Mouse (Mus musculus): ENCODE data around the gene Nog. TPM values are rescaled to one million over a fixed set of nuclear protein-coding genes. Genes with fewer than 3 reads are reported as not detected.

The Nog gene
- polyA plus RNA-seq, 1 experiment from 2014 or later = 2.9 TPM

DNA sequence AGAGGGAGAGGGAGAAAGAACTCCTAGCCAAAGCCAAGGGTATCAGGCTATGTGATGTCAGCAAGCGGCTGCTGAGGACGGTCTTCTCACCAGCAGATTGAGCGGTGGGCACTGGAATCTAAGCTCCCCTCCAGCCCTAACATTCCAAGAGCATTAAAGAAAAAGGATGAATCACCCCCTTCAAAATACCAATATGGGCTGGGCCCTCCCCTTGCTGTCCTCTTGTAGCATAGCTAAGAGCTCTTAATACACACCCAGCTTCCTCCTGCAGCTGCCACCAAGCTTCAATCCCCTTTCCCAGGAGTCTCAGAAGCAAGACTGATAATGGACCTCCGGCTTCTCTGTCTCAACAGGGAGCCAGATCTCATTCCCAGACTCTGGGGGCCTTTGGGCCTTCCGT is 4.6 kb downstream of the Nog start:
- peaks cover 64% of the 10 kb centered on the region for H3K27me3 ChIP-seq (replicated peaks; ENCODE audit: control insufficient read depth, insufficient read depth, low read length)
- H3K4me3 ChIP-seq (ENCODE audit: low read depth, low read length) = no peak overlapping the region
- no peaks in the 10 kb centered on the region for H3K9me3 ChIP-seq (ENCODE audit: control insufficient read depth)
- H3K9ac ChIP-seq (ENCODE audit: low read depth, low read length) = no peak overlapping the region
- no peak for ATAC-seq
- H3K4me1 ChIP-seq (replicated peaks; ENCODE audit: control insufficient read depth, insufficient read depth, low read length) = no peaks in the 10 kb centered on the region
- no peak for TF ChIP-seq CTCF (IDR thresholded peaks at IDR 0.05; ENCODE audit: low read depth)
- H3K36me3 ChIP-seq (ENCODE audit: control insufficient read depth, insufficient read depth) = no peaks in the 10 kb centered on the region
- 50% methylated on average over 5 of the region's 5 CpGs for WGBS
- peak overlapping the region; percentile 60; the same call in 1 of the 2 replicates for H3K4me2 ChIP-seq (replicated peaks; ENCODE audit: low read depth)
- H3K27ac ChIP-seq (ENCODE audit: low read depth, low read length) = no peak overlapping the region

GRCm38 (mm10) chr11:89269809-89270361 is 32.2 kb downstream of the Nog start:
- Histone ChIP-seq H3K27ac (ENCODE audit: low read depth, low read length) (no peak overlapping the region), H3K27me3 (replicated peaks; ENCODE audit: control insufficient read depth, insufficient read depth, low read length) (no peaks in the 10 kb centered on the region), H3K4me2 (replicated peaks; ENCODE audit: low read depth) (no peak overlapping the region), H3K9ac (ENCODE audit: low read depth, low read length) (no peak overlapping the region), H3K9me3 (ENCODE audit: control insufficient read depth) (no peaks in the 10 kb centered on the region), H3K4me3 (ENCODE audit: low read depth, low read length) (no peak overlapping the region), H3K36me3 (ENCODE audit: control insufficient read depth, insufficient read depth) (no peaks in the 10 kb centered on the region), H3K4me1 (replicated peaks; ENCODE audit: control insufficient read depth, insufficient read depth, low read length) (no peaks in the 10 kb centered on the region)
- no peak for ATAC-seq
- no peak for TF ChIP-seq CTCF (IDR thresholded peaks at IDR 0.05; ENCODE audit: low read depth)
- 71% methylated on average over 13 of the region's 13 CpGs for WGBS

GRCm38 (mm10) chr11:89267520-89267919 is 34.6 kb downstream of the Nog start:
- no peak overlapping the region for H3K4me3 ChIP-seq (ENCODE audit: low read depth, low read length)
- no peak overlapping the region for H3K4me2 ChIP-seq (replicated peaks; ENCODE audit: low read depth)
- no peaks in the 10 kb centered on the region for H3K27me3 ChIP-seq (replicated peaks; ENCODE audit: control insufficient read depth, insufficient read depth, low read length)
- H3K4me1 ChIP-seq (replicated peaks; ENCODE audit: control insufficient read depth, insufficient read depth, low read length) = no peaks in the 10 kb centered on the region
- no peaks in the 10 kb centered on the region for H3K36me3 ChIP-seq (ENCODE audit: control insufficient read depth, insufficient read depth)
- no peak for TF ChIP-seq CTCF (IDR thresholded peaks at IDR 0.05; ENCODE audit: low read depth)
- no peak for ATAC-seq
- H3K9me3 ChIP-seq (ENCODE audit: control insufficient read depth) = no peaks in the 10 kb centered on the region
- no peak overlapping the region for H3K9ac ChIP-seq (ENCODE audit: low read depth, low read length)
- 94% methylated on average over 3 of the region's 3 CpGs for WGBS
- no peak overlapping the region for H3K27ac ChIP-seq (ENCODE audit: low read depth, low read length)

DNA sequence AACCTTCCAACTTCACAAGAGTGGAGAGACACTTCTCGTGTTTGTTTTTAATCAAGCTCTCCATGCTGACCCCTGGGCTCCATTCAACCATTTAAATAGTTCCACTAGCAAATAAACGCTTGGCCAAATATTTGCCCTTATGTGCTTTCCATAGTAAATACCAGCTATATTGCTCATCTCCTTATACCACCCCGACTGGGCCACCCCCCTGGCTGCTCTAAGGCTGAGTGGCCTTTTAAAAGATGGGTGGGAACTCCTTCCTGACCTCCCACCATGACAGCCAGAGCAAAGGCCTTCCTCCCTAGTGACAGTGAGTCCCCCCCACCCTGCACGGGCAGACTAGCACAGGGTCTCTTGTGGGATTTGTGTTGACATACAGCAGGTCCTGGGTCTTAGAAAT is 37.1 kb downstream of the Nog start:
- Histone ChIP-seq H3K9ac (ENCODE audit: low read depth, low read length) (no peak overlapping the region), H3K4me3 (ENCODE audit: low read depth, low read length) (no peak overlapping the region), H3K27me3 (replicated peaks; ENCODE audit: control insufficient read depth, insufficient read depth, low read length) (no peaks in the 10 kb centered on the region), H3K27ac (ENCODE audit: low read depth, low read length) (no peak overlapping the region), H3K4me2 (replicated peaks; ENCODE audit: low read depth) (no peak overlapping the region), H3K4me1 (replicated peaks; ENCODE audit: control insufficient read depth, insufficient read depth, low read length) (no peaks in the 10 kb centered on the region), H3K9me3 (ENCODE audit: control insufficient read depth) (no peaks in the 10 kb centered on the region), H3K36me3 (ENCODE audit: control insufficient read depth, insufficient read depth) (no peaks in the 10 kb centered on the region)
- no peak for TF ChIP-seq CTCF (IDR thresholded peaks at IDR 0.05; ENCODE audit: low read depth)
- WGBS = 30% methylated on average over 4 of the region's 4 CpGs
- no peak for ATAC-seq

- Histone ChIP-seq H3K4me3 (ENCODE audit: low read depth, low read length) (no peak overlapping the region), H3K9ac (ENCODE audit: low read depth, low read length) (no peak overlapping the region), H3K4me2 (replicated peaks; ENCODE audit: low read depth) (no peak overlapping the region), H3K9me3 (ENCODE audit: control insufficient read depth) (no peaks in the 10 kb centered on the region), H3K27ac (ENCODE audit: low read depth, low read length) (no peak overlapping the region), H3K4me1 (replicated peaks; ENCODE audit: control insufficient read depth, insufficient read depth, low read length) (no peaks in the 10 kb centered on the region), H3K36me3 (ENCODE audit: control insufficient read depth, insufficient read depth) (no peaks in the 10 kb centered on the region), H3K27me3 (replicated peaks; ENCODE audit: control insufficient read depth, insufficient read depth, low read length) (no peaks in the 10 kb centered on the region)
- no peak for TF ChIP-seq CTCF (IDR thresholded peaks at IDR 0.05; ENCODE audit: low read depth)
- no peak for ATAC-seq
- 90% methylated on average over 7 of the region's 7 CpGs for WGBS
These were observed 42.7 kb downstream of the Nog start for GRCm38 (mm10) chr11:89259338-89259915.

DNA sequence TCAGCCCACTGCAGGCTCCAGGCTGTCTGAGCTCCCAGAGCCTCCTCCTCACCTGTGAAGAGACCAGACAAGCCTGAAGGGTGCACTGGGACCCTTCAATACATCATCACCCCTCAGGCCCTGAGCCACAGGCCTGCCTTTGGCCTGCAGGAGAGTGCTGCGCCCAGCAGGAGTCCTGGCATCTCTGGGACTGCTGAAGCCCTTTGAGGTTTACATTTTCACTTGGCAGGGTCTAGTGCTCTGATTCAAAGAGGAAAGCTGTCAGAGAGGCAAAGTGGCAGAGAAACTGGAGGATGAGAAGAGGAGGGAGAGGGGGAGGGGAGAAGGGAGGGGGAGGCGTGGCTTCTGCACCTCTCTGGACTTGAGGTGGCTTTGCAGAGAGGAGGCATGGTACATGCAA is 44.2 kb downstream of the Nog start:
- Histone ChIP-seq H3K27ac (ENCODE audit: low read depth, low read length) (no peak overlapping the region), H3K36me3 (ENCODE audit: control insufficient read depth, insufficient read depth) (no peaks in the 10 kb centered on the region), H3K4me3 (ENCODE audit: low read depth, low read length) (no peak overlapping the region), H3K9ac (ENCODE audit: low read depth, low read length) (no peak overlapping the region), H3K4me2 (replicated peaks; ENCODE audit: low read depth) (no peak overlapping the region), H3K4me1 (replicated peaks; ENCODE audit: control insufficient read depth, insufficient read depth, low read length) (no peaks in the 10 kb centered on the region), H3K27me3 (replicated peaks; ENCODE audit: control insufficient read depth, insufficient read depth, low read length) (no peaks in the 10 kb centered on the region), H3K9me3 (ENCODE audit: control insufficient read depth) (no peaks in the 10 kb centered on the region)
- no peak for TF ChIP-seq CTCF (IDR thresholded peaks at IDR 0.05; ENCODE audit: low read depth)
- WGBS = 78% methylated on average over 2 of the region's 2 CpGs
- no peak for ATAC-seq

All from intestine, postnatal 0 days (tissue).